Mouse (Mus musculus) thymus, adult 2 months (tissue): ENCODE data around the gene Hk3. TPM values are rescaled to one million over a fixed set of nuclear protein-coding genes. Genes with fewer than 3 reads are reported as not detected.
A peak's percentile ranks its signal among the peaks of the same experiment; 100 is the strongest.

ENCODE experiments used
- DNase-seq: peaks from one replicate; pipeline ENCODE4 v3.0.0; 2021
- H3K27ac ChIP-seq: fragments of 200-500 bp; 2 replicates; pipeline ENCODE4 v1.5.1; 2012; ENCODE audit warnings: low read length, control low read depth; ENCODE audit not compliant: control insufficient read depth, insufficient read depth
- H3K27me3 ChIP-seq: fragments of 200-500 bp; 2 replicates; pipeline ENCODE4 v1.6.1; 2012; ENCODE audit warnings: mild to moderate bottlenecking, low read length, moderate library complexity, mixed read lengths; ENCODE audit not compliant: control insufficient read depth, insufficient read depth
- H3K36me3 ChIP-seq: fragments of 200-500 bp; 2 replicates; pipeline ENCODE4 v1.6.1; 2012; ENCODE audit warnings: mild to moderate bottlenecking, low read length, moderate library complexity; ENCODE audit not compliant: control insufficient read depth, insufficient read depth
- H3K4me1 ChIP-seq: fragments of 200-500 bp; replicated peaks from 2 replicates; pipeline ENCODE4 v1.6.1; 2012; ENCODE audit warnings: low read length; ENCODE audit not compliant: control insufficient read depth, insufficient read depth
- H3K4me3 ChIP-seq: fragments of 200-500 bp; 2 replicates; pipeline ENCODE4 v1.5.1; 2012; ENCODE audit warnings: mild to moderate bottlenecking, low read length, control low read depth, moderate library complexity; ENCODE audit not compliant: control insufficient read depth, insufficient read depth
- CTCF ChIP-seq: fragments of 200-500 bp; IDR thresholded peaks from 2 replicates; pipeline ENCODE4 v1.5.1; 2012; ENCODE audit warnings: mild to moderate bottlenecking, control low read depth, low read length, moderate library complexity, borderline replicate concordance; ENCODE audit not compliant: control insufficient read depth, poor library complexity, insufficient read depth; ENCODE audit errors: extremely low read depth
- POLR2A ChIP-seq: fragments of 200-500 bp; IDR thresholded peaks from 2 replicates; pipeline ENCODE4 v1.6.1; 2012; ENCODE audit warnings: mild to moderate bottlenecking, low read length, control low read depth, moderate library complexity; ENCODE audit not compliant: control insufficient read depth, poor library complexity, insufficient read depth; ENCODE audit errors: extremely low read depth
- WGBS: fragments of 180-500 bp; shearing (Covaris S2); methylation state at CpG from one replicate; pipeline ENCODE4 v1.1.7; 2018; 5-methylcytosine and 5-hydroxymethylcytosine counted together
- polyA plus RNA-seq: library from polyadenylated mRNA; depleted of rRNA; stranded (reverse); fragments of >200 nt; gene quantifications from 2 replicates; pipeline ENCODE4 v1.2.3, GENCODE M21; 2012

Gene Hk3
- polyA plus RNA-seq, 1 experiment: 4.1 TPM

- DNase-seq: no peak
- Histone ChIP-seq H3K4me3 (no peak overlapping the region), H3K4me1 (peaks cover 24% of the 10 kb centered on the region), H3K27ac (peak overlapping the region; percentile 57; the same call in 1 of the 2 replicates), H3K27me3 (no peaks in the 10 kb centered on the region), H3K36me3 (no peaks in the 10 kb centered on the region)
- no peak for TF ChIP-seq POLR2A
- no peak for TF ChIP-seq CTCF
- 86% methylated on average over 12 of the region's 12 CpGs for WGBS
Observed at GRCm38 (mm10) chr13:55017154-55017897, 3.9 kb downstream of the Hk3 start.

DNA sequence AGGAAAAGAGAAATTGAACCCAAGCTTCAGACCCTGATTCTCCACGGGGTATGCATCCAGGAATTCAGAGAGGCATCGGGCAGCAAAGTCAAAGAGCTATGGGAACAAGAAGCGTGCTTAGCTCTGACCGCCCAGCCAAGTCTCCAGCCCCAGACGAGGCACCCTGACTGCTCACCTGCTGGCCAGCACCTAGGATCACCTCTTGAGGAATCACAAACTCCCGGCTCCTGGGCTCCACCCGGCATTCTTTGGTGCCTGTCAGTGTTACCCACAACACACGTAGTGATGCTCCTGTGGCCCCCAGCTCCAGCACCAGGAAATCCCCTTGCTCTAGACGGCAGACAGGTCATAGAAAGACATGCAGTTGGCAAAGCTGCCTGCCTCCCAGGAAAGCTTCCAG, 6.7 kb downstream of the Hk3 start:
- no peaks in the 10 kb centered on the region for H3K27me3 ChIP-seq
- no peak overlapping the region for H3K27ac ChIP-seq
- H3K4me3 ChIP-seq: no peak overlapping the region
- peaks cover 18% of the 10 kb centered on the region for H3K4me1 ChIP-seq
- 88% methylated on average over 9 of the region's 9 CpGs for WGBS
- no peaks in the 10 kb centered on the region for H3K36me3 ChIP-seq
- no peak for TF ChIP-seq POLR2A
- no peak for TF ChIP-seq CTCF
- DNase-seq: no peak

GRCm38 (mm10) chr13:55013702-55014344, 7.4 kb downstream of the Hk3 start:
- Histone ChIP-seq H3K36me3 (no peaks in the 10 kb centered on the region), H3K4me1 (peaks cover 14% of the 10 kb centered on the region), H3K27ac (no peak overlapping the region), H3K4me3 (no peak overlapping the region), H3K27me3 (no peaks in the 10 kb centered on the region)
- DNase-seq: no peak
- WGBS: 38% methylated on average over 9 of the region's 9 CpGs
- TF ChIP-seq CTCF (no peak), POLR2A (no peak)

DNA sequence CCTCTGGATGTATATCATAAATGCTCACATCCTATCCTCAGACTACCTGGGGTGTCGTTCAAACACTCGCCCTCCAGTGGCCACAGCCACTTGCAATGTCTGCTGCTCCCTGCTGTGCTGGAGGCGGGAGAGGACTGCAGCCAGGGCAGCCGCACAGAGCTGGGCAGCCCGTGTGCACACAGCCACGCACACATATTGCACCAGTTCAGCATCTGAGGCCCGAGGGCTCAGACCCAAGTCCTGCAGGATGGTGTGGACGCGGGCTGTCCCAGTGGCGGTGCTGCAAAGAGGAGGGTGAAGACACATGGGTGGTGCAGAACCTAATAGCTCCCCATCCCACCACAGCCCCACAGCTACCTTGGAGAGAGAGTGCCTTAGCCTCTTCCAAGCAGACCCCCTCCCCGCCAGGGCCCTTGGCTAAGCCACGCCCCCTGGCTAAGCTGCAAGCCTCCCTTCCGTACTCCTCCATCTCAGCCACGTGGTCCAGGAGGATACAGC, 9.2 kb downstream of the Hk3 start:
- 44% methylated on average over 14 of the region's 14 CpGs for WGBS
- Histone ChIP-seq H3K4me1 (peaks cover under 1% of the 10 kb centered on the region), H3K27ac (no peak overlapping the region), H3K36me3 (no peaks in the 10 kb centered on the region), H3K27me3 (no peaks in the 10 kb centered on the region), H3K4me3 (no peak overlapping the region)
- no peak for DNase-seq
- TF ChIP-seq CTCF: no peak
- no peak for TF ChIP-seq POLR2A

DNA sequence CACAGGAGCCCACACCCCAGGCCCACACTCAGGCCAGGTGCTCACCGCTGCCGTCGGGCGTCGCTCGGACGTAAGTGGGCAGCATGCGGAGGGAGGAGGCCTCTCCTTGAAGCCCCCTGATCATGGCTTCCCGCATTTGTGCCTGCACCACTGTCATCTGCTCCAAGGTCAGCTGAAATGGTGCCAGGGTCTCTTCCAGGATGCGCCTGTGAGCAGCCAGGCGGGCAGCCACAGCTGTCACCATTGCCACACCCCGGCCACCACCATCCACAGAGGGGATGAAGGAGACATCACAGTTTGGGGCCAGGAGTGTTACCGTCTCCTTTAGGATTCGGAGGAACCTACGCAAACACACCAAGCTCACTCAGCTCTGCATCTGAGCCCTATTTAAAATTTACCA, 10.1 kb downstream of the Hk3 start:
- WGBS: 96% methylated on average over 15 of the region's 15 CpGs
- DNase-seq: no peak
- Histone ChIP-seq H3K27me3 (no peaks in the 10 kb centered on the region), H3K27ac (no peak overlapping the region), H3K4me1 (no peaks in the 10 kb centered on the region), H3K36me3 (no peaks in the 10 kb centered on the region), H3K4me3 (no peak overlapping the region)
- TF ChIP-seq CTCF (no peak), POLR2A (no peak)

GRCm38 (mm10) chr13:55008589-55008988, 12.6 kb downstream of the Hk3 start:
- Histone ChIP-seq H3K4me3 (no peak overlapping the region), H3K36me3 (no peaks in the 10 kb centered on the region), H3K27me3 (no peaks in the 10 kb centered on the region), H3K27ac (no peak overlapping the region), H3K4me1 (no peaks in the 10 kb centered on the region)
- TF ChIP-seq POLR2A: no peak
- no peak for TF ChIP-seq CTCF
- WGBS: 95% methylated on average over 6 of the region's 6 CpGs
- no peak for DNase-seq
